Mouse (Mus musculus): ENCODE data around the gene Krtap4-7. TPM values are rescaled to one million over a fixed set of nuclear protein-coding genes. Genes with fewer than 3 reads are reported as not detected.
"Not testable (repeated sequence)": the region's sequence is repeated elsewhere in the genome, so short reads cannot be mapped to it uniquely, and the experiment has no call there.

Krtap4-7 gene
- polyA plus RNA-seq, 1 experiment from 2014 or later: not detected

DNA sequence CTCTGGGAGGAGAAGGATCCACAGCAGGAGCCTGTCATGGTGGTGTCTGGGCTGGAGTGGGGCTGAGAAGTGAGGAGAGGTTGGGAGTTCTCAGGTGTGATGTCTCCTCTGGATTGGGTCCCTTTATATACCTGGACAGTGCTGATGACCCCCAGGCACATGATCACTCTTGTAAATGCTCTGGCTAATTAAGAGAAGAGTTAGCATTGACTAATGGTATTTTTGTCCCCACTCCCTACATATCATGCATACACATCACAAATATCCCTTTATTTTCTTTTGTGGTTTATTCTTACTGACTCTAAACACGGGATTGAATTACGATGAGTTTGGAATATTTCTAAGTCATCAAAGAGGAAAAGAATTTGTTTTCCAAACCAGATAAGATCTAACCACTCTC is 23.6 kb downstream of the Krtap4-7 start, which contains the start of gene Gm11562:
Gene Gm11562 (minus strand): TSS at position 101 of the 400 bp plus-strand sequence.
- Histone ChIP-seq H3K4me2 (ENCODE audit: low read depth, low read length) (no peak within 1 kb of the TSS), H3K4me1 (ENCODE audit: control insufficient read depth, insufficient read depth, low read length) (no peaks in the 10 kb centered on the region), H3K9ac (replicated peaks; ENCODE audit: low read depth, low read length) (no peak within 1 kb of the TSS)

GRCm38 (mm10) chr11:99614796-99615363 is 29.0 kb downstream of the Krtap4-7 start, which contains the start of gene Krtap2-4:
Krtap2-4 (minus strand) TSS chr11:99614846.
- Histone ChIP-seq H3K4me3 (ENCODE audit: low read depth, low read length) (no peak within 1 kb of the TSS), H3K4me1 (ENCODE audit: control insufficient read depth, insufficient read depth, low read length) (no peaks in the 10 kb centered on the region), H3K9ac (replicated peaks; ENCODE audit: low read depth, low read length) (no peak within 1 kb of the TSS), H3K4me2 (ENCODE audit: low read depth, low read length) (no peak within 1 kb of the TSS), H3K9me3 (ENCODE audit: control insufficient read depth, low read length) (no peaks in the 10 kb centered on the region), H3K36me3 (ENCODE audit: control insufficient read depth, insufficient read depth, low read length) (no peaks in the 10 kb centered on the region), H3K27ac (ENCODE audit: low read depth, low read length) (no peak within 1 kb of the TSS), H3K27me3 (ENCODE audit: control insufficient read depth, insufficient read depth, low read length) (no peaks in the 10 kb centered on the region)
- 89% methylated on average over 3 of the region's 3 CpGs for WGBS
- no peak for ATAC-seq (ENCODE audit: low read depth)

More for the DNA sequence above, 23.6 kb downstream of the Krtap4-7 start, which contains the start of gene Gm11562:
- Histone ChIP-seq H3K4me3 (ENCODE audit: low read depth, low read length) (no peak within 1 kb of the TSS), H3K27me3 (ENCODE audit: control insufficient read depth, insufficient read depth, low read length) (no peaks in the 10 kb centered on the region), H3K27ac (ENCODE audit: low read depth, low read length) (no peak within 1 kb of the TSS), H3K9me3 (ENCODE audit: control insufficient read depth, low read length) (no peaks in the 10 kb centered on the region), H3K36me3 (ENCODE audit: control insufficient read depth, insufficient read depth, low read length) (no peaks in the 10 kb centered on the region)
- WGBS: 96% methylated on average over 2 of the region's 2 CpGs
- ATAC-seq (ENCODE audit: low read depth): no peak

GRCm38 (mm10) chr11:99610089-99610488 is 33.8 kb downstream of the Krtap4-7 start, which contains the start of gene Gm11937:
Gm11937 (minus strand) TSS chr11:99610189.
- H3K4me3 ChIP-seq (ENCODE audit: low read depth, low read length); H3K27ac ChIP-seq (ENCODE audit: low read depth, low read length); H3K27me3 ChIP-seq (ENCODE audit: control insufficient read depth, insufficient read depth, low read length); H3K9ac ChIP-seq (replicated peaks; ENCODE audit: low read depth, low read length); H3K36me3 ChIP-seq (ENCODE audit: control insufficient read depth, insufficient read depth, low read length); H3K4me2 ChIP-seq (ENCODE audit: low read depth, low read length); H3K4me1 ChIP-seq (ENCODE audit: control insufficient read depth, insufficient read depth, low read length); H3K9me3 ChIP-seq (ENCODE audit: control insufficient read depth, low read length); ATAC-seq (ENCODE audit: low read depth): not testable (repeated sequence)
- 79% methylated on average over 1 of the region's 2 CpGs for WGBS

- Histone ChIP-seq H3K27me3 (ENCODE audit: control insufficient read depth, insufficient read depth, low read length) (no peaks in the 10 kb centered on the region), H3K4me2 (ENCODE audit: low read depth, low read length) (no peak overlapping the region), H3K27ac (ENCODE audit: low read depth, low read length) (no peak overlapping the region), H3K9me3 (ENCODE audit: control insufficient read depth, low read length) (no peaks in the 10 kb centered on the region), H3K4me3 (ENCODE audit: low read depth, low read length) (no peak overlapping the region), H3K4me1 (ENCODE audit: control insufficient read depth, insufficient read depth, low read length) (no peaks in the 10 kb centered on the region), H3K9ac (replicated peaks; ENCODE audit: low read depth, low read length) (no peak overlapping the region), H3K36me3 (ENCODE audit: control insufficient read depth, insufficient read depth, low read length) (no peaks in the 10 kb centered on the region)
- 81% methylated on average over 1 of the region's 1 CpGs for WGBS
- no peak for ATAC-seq (ENCODE audit: low read depth)
Observed at GRCm38 (mm10) chr11:99609126-99609525, 34.8 kb downstream of the Krtap4-7 start.

GRCm38 (mm10) chr11:99603208-99603607 is 40.7 kb downstream of the Krtap4-7 start, which contains the start of gene Gm11938:
Gm11938 (minus strand) TSS chr11:99603308.
- 70% methylated on average over 1 of the region's 1 CpGs for WGBS
- ATAC-seq (ENCODE audit: low read depth); H3K36me3 ChIP-seq (ENCODE audit: control insufficient read depth, insufficient read depth, low read length); H3K4me3 ChIP-seq (ENCODE audit: low read depth, low read length); H3K27ac ChIP-seq (ENCODE audit: low read depth, low read length); H3K9ac ChIP-seq (replicated peaks; ENCODE audit: low read depth, low read length); H3K27me3 ChIP-seq (ENCODE audit: control insufficient read depth, insufficient read depth, low read length); H3K4me2 ChIP-seq (ENCODE audit: low read depth, low read length); H3K4me1 ChIP-seq (ENCODE audit: control insufficient read depth, insufficient read depth, low read length); H3K9me3 ChIP-seq (ENCODE audit: control insufficient read depth, low read length): not testable (repeated sequence)

- 89% methylated on average over 6 of the region's 6 CpGs for WGBS
- not testable (repeated sequence) for H3K36me3 ChIP-seq (ENCODE audit: control insufficient read depth, insufficient read depth, low read length); H3K9ac ChIP-seq (replicated peaks; ENCODE audit: low read depth, low read length); ATAC-seq (ENCODE audit: low read depth); H3K4me1 ChIP-seq (ENCODE audit: control insufficient read depth, insufficient read depth, low read length); H3K4me3 ChIP-seq (ENCODE audit: low read depth, low read length); H3K27ac ChIP-seq (ENCODE audit: low read depth, low read length); H3K27me3 ChIP-seq (ENCODE audit: control insufficient read depth, insufficient read depth, low read length); H3K4me2 ChIP-seq (ENCODE audit: low read depth, low read length); H3K9me3 ChIP-seq (ENCODE audit: control insufficient read depth, low read length)
Observed at GRCm38 (mm10) chr11:99597742-99598141, 46.1 kb downstream of the Krtap4-7 start, which contains the start of gene Krtap9-3. Krtap9-3 (minus strand) TSS chr11:99598105.

Other genes starting within 250 kb of the Krtap4-7 start
- not detected in 2 replicates for gene Krt12, start 221.8 kb downstream of the Krtap4-7 start, polyA plus RNA-seq (2014; fragmentation: Nextera tagmentation; extraction: Ambion mirVana)
- 0.13 TPM in 2 replicates for gene Krt20, start 205.9 kb downstream of the Krtap4-7 start, polyA plus RNA-seq (2014; fragmentation: Nextera tagmentation; extraction: Ambion mirVana)
- gene Krt23, start 151.0 kb downstream of the Krtap4-7 start, polyA plus RNA-seq (2014; fragmentation: Nextera tagmentation; extraction: Ambion mirVana): 0.22 TPM in 1 of 2 replicates, not detected in the other
- not detected in 2 replicates for gene Krt39, start 122.8 kb downstream of the Krtap4-7 start, polyA plus RNA-seq (2014; fragmentation: Nextera tagmentation; extraction: Ambion mirVana)
- not detected in 2 replicates for gene Krt40, start 100.9 kb downstream of the Krtap4-7 start, polyA plus RNA-seq (2014; fragmentation: Nextera tagmentation; extraction: Ambion mirVana)
- not detected in 2 replicates for gene Krtap3-3, start 93.2 kb downstream of the Krtap4-7 start, polyA plus RNA-seq (2014; fragmentation: Nextera tagmentation; extraction: Ambion mirVana)
- gene Krtap3-2, start 87.2 kb downstream of the Krtap4-7 start, polyA plus RNA-seq (2014; fragmentation: Nextera tagmentation; extraction: Ambion mirVana): not detected in 2 replicates
- gene Gm11939, start 84.6 kb downstream of the Krtap4-7 start, polyA plus RNA-seq (2014; fragmentation: Nextera tagmentation; extraction: Ambion mirVana): not detected in 2 replicates
- gene Krtap3-1, start 77.5 kb downstream of the Krtap4-7 start, polyA plus RNA-seq (2014; fragmentation: Nextera tagmentation; extraction: Ambion mirVana): not detected in 2 replicates
- gene Krtap1-5, start 63.1 kb downstream of the Krtap4-7 start, polyA plus RNA-seq (2014; fragmentation: Nextera tagmentation; extraction: Ambion mirVana): not detected in 2 replicates
- not detected in 2 replicates for gene Krtap1-4, start 60.4 kb downstream of the Krtap4-7 start, polyA plus RNA-seq (2014; fragmentation: Nextera tagmentation; extraction: Ambion mirVana)
- not detected in 2 replicates for gene Krtap1-3, start 52.8 kb downstream of the Krtap4-7 start, polyA plus RNA-seq (2014; fragmentation: Nextera tagmentation; extraction: Ambion mirVana)
- not detected in 2 replicates for gene Krtap9-3, start 46.0 kb downstream of the Krtap4-7 start, polyA plus RNA-seq (2014; fragmentation: Nextera tagmentation; extraction: Ambion mirVana)
- not detected in 2 replicates for gene Gm11938, start 40.8 kb downstream of the Krtap4-7 start, polyA plus RNA-seq (2014; fragmentation: Nextera tagmentation; extraction: Ambion mirVana)
- gene Gm11937, start 33.9 kb downstream of the Krtap4-7 start, polyA plus RNA-seq (2014; fragmentation: Nextera tagmentation; extraction: Ambion mirVana): not detected in 2 replicates
- not detected in 2 replicates for gene Krtap2-4, start 29.2 kb downstream of the Krtap4-7 start, polyA plus RNA-seq (2014; fragmentation: Nextera tagmentation; extraction: Ambion mirVana)
- not detected in 2 replicates for gene Gm11562, start 23.7 kb downstream of the Krtap4-7 start, polyA plus RNA-seq (2014; fragmentation: Nextera tagmentation; extraction: Ambion mirVana)
- not detected in 2 replicates for gene Krtap4-1, start 15.9 kb downstream of the Krtap4-7 start, polyA plus RNA-seq (2014; fragmentation: Nextera tagmentation; extraction: Ambion mirVana)
- gene Krtap4-2, start 9.0 kb downstream of the Krtap4-7 start, polyA plus RNA-seq (2014; fragmentation: Nextera tagmentation; extraction: Ambion mirVana): not detected in 2 replicates
- gene Gm11555, start 6.1 kb upstream of the Krtap4-7 start, polyA plus RNA-seq (2014; fragmentation: Nextera tagmentation; extraction: Ambion mirVana): not detected in 2 replicates
- not detected in 2 replicates for gene Gm11563, start 14.9 kb upstream of the Krtap4-7 start, polyA plus RNA-seq (2014; fragmentation: Nextera tagmentation; extraction: Ambion mirVana)
- not detected in 2 replicates for gene Krtap4-6, start 21.9 kb upstream of the Krtap4-7 start, polyA plus RNA-seq (2014; fragmentation: Nextera tagmentation; extraction: Ambion mirVana)
- gene Gm14190, start 46.7 kb upstream of the Krtap4-7 start, polyA plus RNA-seq (2014; fragmentation: Nextera tagmentation; extraction: Ambion mirVana): not detected in 2 replicates
- not detected in 2 replicates for gene Gm14180, start 90.2 kb upstream of the Krtap4-7 start, polyA plus RNA-seq (2014; fragmentation: Nextera tagmentation; extraction: Ambion mirVana)
- gene Gm11595, start 128.8 kb upstream of the Krtap4-7 start, polyA plus RNA-seq (2014; fragmentation: Nextera tagmentation; extraction: Ambion mirVana): not detected in 2 replicates
- not detected in 2 replicates for gene Krtap4-8, start 136.6 kb upstream of the Krtap4-7 start, polyA plus RNA-seq (2014; fragmentation: Nextera tagmentation; extraction: Ambion mirVana)
- gene Krtap4-9, start 141.1 kb upstream of the Krtap4-7 start, polyA plus RNA-seq (2014; fragmentation: Nextera tagmentation; extraction: Ambion mirVana): not detected in 2 replicates
- gene Gm11596, start 149.4 kb upstream of the Krtap4-7 start, polyA plus RNA-seq (2014; fragmentation: Nextera tagmentation; extraction: Ambion mirVana): not detected in 2 replicates
- not detected in 2 replicates for gene Gm11569, start 154.8 kb upstream of the Krtap4-7 start, polyA plus RNA-seq (2014; fragmentation: Nextera tagmentation; extraction: Ambion mirVana)
- not detected in 2 replicates for gene Gm11554, start 160.4 kb upstream of the Krtap4-7 start, polyA plus RNA-seq (2014; fragmentation: Nextera tagmentation; extraction: Ambion mirVana)
- not detected in 2 replicates for gene Krtap4-13, start 165.8 kb upstream of the Krtap4-7 start, polyA plus RNA-seq (2014; fragmentation: Nextera tagmentation; extraction: Ambion mirVana)
- not detected in 2 replicates for gene Gm11564, start 171.6 kb upstream of the Krtap4-7 start, polyA plus RNA-seq (2014; fragmentation: Nextera tagmentation; extraction: Ambion mirVana)
- not detected in 2 replicates for gene 2300003K06Rik, start 194.0 kb upstream of the Krtap4-7 start, polyA plus RNA-seq (2014; fragmentation: Nextera tagmentation; extraction: Ambion mirVana)
- not detected in 2 replicates for gene Krtap4-16, start 207.5 kb upstream of the Krtap4-7 start, polyA plus RNA-seq (2014; fragmentation: Nextera tagmentation; extraction: Ambion mirVana)
- not detected in 2 replicates for gene Gm11568, start 213.8 kb upstream of the Krtap4-7 start, polyA plus RNA-seq (2014; fragmentation: Nextera tagmentation; extraction: Ambion mirVana)
- not detected in 2 replicates for gene Gm11559, start 220.4 kb upstream of the Krtap4-7 start, polyA plus RNA-seq (2014; fragmentation: Nextera tagmentation; extraction: Ambion mirVana)
- gene Krtap9-1, start 229.3 kb upstream of the Krtap4-7 start, polyA plus RNA-seq (2014; fragmentation: Nextera tagmentation; extraction: Ambion mirVana): not detected in 2 replicates
- not detected in 2 replicates for gene Gm11567, start 235.1 kb upstream of the Krtap4-7 start, polyA plus RNA-seq (2014; fragmentation: Nextera tagmentation; extraction: Ambion mirVana)

Measured in neural tube, embryonic 14.5 days (tissue).